Mouse (Mus musculus) hindbrain, postnatal 0 days (tissue): Measurements from ENCODE around the gene Chit1. TPM values are rescaled to one million over a fixed set of nuclear protein-coding genes. Genes with fewer than 3 reads are reported as not detected.

Source experiments
- ATAC-seq: fragments of 200-750 bp; cut with Nextera tagmentation; 2 replicates; pipeline ENCODE4 v1.8.0; 2017; ENCODE audit warnings: mild to moderate bottlenecking, moderate TSS enrichment, moderate library complexity
- DNase-seq: peaks from one replicate; pipeline ENCODE4 v3.0.0-alpha.2; 2015; ENCODE audit warnings: low spot score
- H3K27ac ChIP-seq: fragments of 300-500 bp; sonication (generic); 2 replicates; pipeline ENCODE4 v1.5.1; 2014; ENCODE audit warnings: mild to moderate bottlenecking
- H3K27me3 ChIP-seq: fragments of 300-500 bp; sonication (generic); 2 replicates; pipeline ENCODE4 v1.6.1; 2014; ENCODE audit warnings: low read length, mixed read lengths; ENCODE audit not compliant: insufficient read depth
- H3K36me3 ChIP-seq: fragments of 300-500 bp; sonication (generic); 2 replicates; pipeline ENCODE4 v1.6.1; 2014; ENCODE audit warnings: low read length, mixed read lengths; ENCODE audit not compliant: insufficient read depth
- H3K4me1 ChIP-seq: fragments of 300-500 bp; sonication (generic); 2 replicates; pipeline ENCODE4 v1.6.1; 2014; ENCODE audit warnings: antibody characterized with exemption, low read length, mixed read lengths; ENCODE audit not compliant: insufficient read depth
- H3K4me2 ChIP-seq: fragments of 300-500 bp; sonication (generic); 2 replicates; pipeline ENCODE4 v1.6.1; 2014; ENCODE audit warnings: low read depth, mild to moderate bottlenecking, low read length, moderate library complexity, mixed read lengths
- H3K4me3 ChIP-seq: fragments of 300-500 bp; sonication (generic); 2 replicates; pipeline ENCODE4 v1.5.1; 2014; ENCODE audit warnings: low read length
- H3K9ac ChIP-seq: fragments of 300-500 bp; sonication (generic); replicated peaks from 2 replicates; pipeline ENCODE4 v1.6.1; 2014; ENCODE audit warnings: mild to moderate bottlenecking, low read length, moderate library complexity, mixed read lengths
- H3K9me3 ChIP-seq: fragments of 300-500 bp; sonication (generic); 2 replicates; pipeline ENCODE4 v1.6.1; 2016; ENCODE audit warnings: low read length, mixed read lengths
- CTCF ChIP-seq: IDR thresholded peaks from 2 replicates; pipeline ENCODE4 v1.5.1; 2016; ENCODE audit warnings: antibody characterized with exemption, control low read depth, low read depth
- WGBS: fragments of 180-500 bp; shearing (Covaris S2); extraction: QIAGEN DNeasy Blood & Tissue Kit; methylation state at CpG from one replicate; pipeline ENCODE4 v1.1.7; 2014; 5-methylcytosine and 5-hydroxymethylcytosine counted together
- polyA plus RNA-seq: library from polyadenylated mRNA; unstranded; fragments of >200 nt; fragmentation: Nextera tagmentation; extraction: Ambion mirVana; gene quantifications from 2 replicates; pipeline ENCODE4 v1.2.1, GENCODE M21; 2015
- total RNA-seq: library from RNA; depleted of rRNA; stranded (reverse); fragments of >200 nt; gene quantifications from 2 replicates; pipeline ENCODE4 v1.2.3, GENCODE M21; 2014

The Chit1 gene
- total and polyA plus RNA-seq, 2 experiments from 2014 or later = 0.46 TPM; not detected in 1

- H3K9ac ChIP-seq = no peak overlapping the region
- no peaks in the 10 kb centered on the region for H3K27me3 ChIP-seq
- no peaks in the 10 kb centered on the region for H3K36me3 ChIP-seq
- H3K4me2 ChIP-seq = no peak overlapping the region
- H3K9me3 ChIP-seq = no peaks in the 10 kb centered on the region
- H3K4me3 ChIP-seq = no peak overlapping the region
- ATAC-seq (no peak), DNase-seq (no peak)
- peaks cover 32% of the 10 kb centered on the region for H3K4me1 ChIP-seq
- WGBS = 79% methylated on average over 7 of the region's 7 CpGs
- no peak for TF ChIP-seq CTCF
- peak overlapping the region; percentile 57; the same call in 1 of the 2 replicates for H3K27ac ChIP-seq
Observed at GRCm38 (mm10) chr1:134097080-134097855, 13.8 kb upstream of the Chit1 start.

- Histone ChIP-seq H3K4me1 (peaks cover 26% of the 10 kb centered on the region), H3K9ac (no peak overlapping the region), H3K4me2 (no peak overlapping the region), H3K36me3 (no peaks in the 10 kb centered on the region), H3K27me3 (no peaks in the 10 kb centered on the region), H3K9me3 (no peaks in the 10 kb centered on the region), H3K27ac (peak overlapping the region; percentile 82), H3K4me3 (no peak overlapping the region)
- TF ChIP-seq CTCF = no peak
- ATAC-seq (no peak), DNase-seq (peak; percentile 14)
- WGBS = 55% methylated on average over 13 of the region's 13 CpGs
Observed at GRCm38 (mm10) chr1:134097956-134098725, 12.9 kb upstream of the Chit1 start.

- peak; percentile 85 for DNase-seq
- no peak for TF ChIP-seq CTCF
- H3K4me2 ChIP-seq = peak overlapping the region; percentile 59
- 0 out of 2 replicates have a peak overlapping the region, but pooled peaks have one; percentile 28 for H3K9ac ChIP-seq
- peak; percentile 84 for ATAC-seq
- H3K36me3 ChIP-seq = no peaks in the 10 kb centered on the region
- H3K9me3 ChIP-seq = no peaks in the 10 kb centered on the region
- H3K27me3 ChIP-seq = no peaks in the 10 kb centered on the region
- peak overlapping the region; percentile 32 for H3K4me3 ChIP-seq
- peak overlapping the region; percentile 82 for H3K27ac ChIP-seq
- 10% methylated on average over 17 of the region's 17 CpGs for WGBS
- peaks cover 19% of the 10 kb centered on the region for H3K4me1 ChIP-seq
Observed at GRCm38 (mm10) chr1:134098726-134099515, 12.1 kb upstream of the Chit1 start.

DNA sequence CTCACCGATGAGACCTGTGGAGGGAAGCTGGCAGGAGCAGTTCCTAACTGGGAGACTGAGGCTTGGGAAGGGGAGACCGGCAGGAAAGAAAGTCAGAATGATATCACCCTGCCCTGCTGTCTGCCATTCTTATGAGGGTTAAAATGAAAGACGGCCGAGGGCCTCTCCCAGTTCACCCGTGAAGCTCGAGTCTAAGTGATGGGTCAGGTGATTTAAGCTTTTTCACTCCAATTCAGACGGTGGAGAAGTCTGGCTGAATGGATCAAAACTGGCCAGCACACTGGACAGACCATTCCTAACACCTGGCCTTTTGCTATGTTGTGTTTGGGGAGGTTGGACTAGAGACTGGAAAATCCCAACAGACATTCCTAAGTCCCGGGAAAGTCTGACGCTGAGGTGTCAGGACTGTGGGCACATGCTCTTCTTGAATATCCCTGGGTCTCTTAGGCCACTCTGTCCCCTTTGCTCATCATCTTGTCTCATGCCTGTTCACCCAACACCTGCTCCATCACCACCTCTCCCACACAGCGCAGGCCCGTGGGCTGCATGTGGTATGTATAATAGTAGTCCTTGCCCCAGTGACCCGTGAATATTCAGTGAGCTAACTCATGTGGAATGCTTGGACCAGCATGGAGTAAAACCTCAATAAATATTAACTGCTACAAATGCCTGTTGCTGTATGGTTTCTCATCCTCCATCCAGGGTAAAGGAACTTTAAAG is 11.4 kb upstream of the Chit1 start:
- ATAC-seq (peak; percentile 4; the same call in 1 of the 2 replicates), DNase-seq (no peak)
- Histone ChIP-seq H3K27me3 (no peaks in the 10 kb centered on the region), H3K4me3 (peak overlapping the region; percentile 32), H3K9me3 (no peaks in the 10 kb centered on the region), H3K27ac (peak overlapping the region; percentile 82), H3K9ac (0 out of 2 replicates have a peak overlapping the region, but pooled peaks have one; percentile 28), H3K4me2 (peak overlapping the region; percentile 59), H3K4me1 (peaks cover 18% of the 10 kb centered on the region), H3K36me3 (no peaks in the 10 kb centered on the region)
- 25% methylated on average over 12 of the region's 12 CpGs for WGBS
- TF ChIP-seq CTCF = no peak

GRCm38 (mm10) chr1:134100401-134100800 is 10.6 kb upstream of the Chit1 start:
- WGBS = 81% methylated on average over 5 of the region's 5 CpGs

DNA sequence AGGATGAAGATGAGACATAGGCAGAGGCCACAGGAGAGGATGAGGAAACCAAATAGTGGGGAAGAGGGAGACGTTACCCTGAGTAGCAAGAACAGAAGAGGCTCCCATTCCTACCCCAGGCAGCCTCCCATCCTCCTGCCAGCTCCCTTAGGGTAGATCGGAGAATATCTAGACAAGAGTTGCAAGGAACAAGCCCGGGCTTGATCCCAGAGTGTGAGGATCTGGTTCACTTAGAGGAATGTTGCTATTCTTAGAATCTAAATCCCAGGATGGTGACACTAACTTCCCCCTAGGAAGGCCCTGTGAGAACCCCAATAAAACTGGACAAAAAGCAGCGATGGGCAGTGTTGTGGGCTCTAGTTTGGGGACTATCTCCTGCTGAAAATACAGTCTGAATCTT is 10.1 kb upstream of the Chit1 start:
- DNase-seq (no peak), ATAC-seq (no peak)
- no peaks in the 10 kb centered on the region for H3K27me3 ChIP-seq
- H3K4me2 ChIP-seq = no peak overlapping the region
- no peak overlapping the region for H3K9ac ChIP-seq
- no peak for TF ChIP-seq CTCF
- 86% methylated on average over 4 of the region's 4 CpGs for WGBS
- no peak overlapping the region for H3K4me3 ChIP-seq
- H3K27ac ChIP-seq = no peak overlapping the region
- no peaks in the 10 kb centered on the region for H3K36me3 ChIP-seq
- H3K4me1 ChIP-seq = peaks cover 14% of the 10 kb centered on the region
- H3K9me3 ChIP-seq = no peaks in the 10 kb centered on the region

More at GRCm38 (mm10) chr1:134100401-134100800, 10.6 kb upstream of the Chit1 start:
- H3K4me1 ChIP-seq = peaks cover 18% of the 10 kb centered on the region
- DNase-seq (no peak), ATAC-seq (no peak)
- no peaks in the 10 kb centered on the region for H3K9me3 ChIP-seq
- H3K9ac ChIP-seq = no peak overlapping the region
- H3K4me3 ChIP-seq = no peak overlapping the region
- H3K27me3 ChIP-seq = no peaks in the 10 kb centered on the region
- no peaks in the 10 kb centered on the region for H3K36me3 ChIP-seq
- no peak overlapping the region for H3K4me2 ChIP-seq
- TF ChIP-seq CTCF = no peak
- H3K27ac ChIP-seq = no peak overlapping the region
